Mouse (Mus musculus) brain, embryonic 14.5 days (tissue): Measurements from ENCODE around the gene Rbm20. TPM values are rescaled to one million over a fixed set of nuclear protein-coding genes. Genes with fewer than 3 reads are reported as not detected.

Experiments used
- DNase-seq: peaks from one replicate; pipeline ENCODE4 v3.0.0-alpha.2; 2011; ENCODE audit warnings: low read depth
- CTCF ChIP-seq: fragments of 200-500 bp; IDR thresholded peaks from 2 replicates; pipeline ENCODE4 v1.5.1; 2012; ENCODE audit warnings: inconsistent platforms, mild to moderate bottlenecking, moderate library complexity, borderline replicate concordance; ENCODE audit not compliant: insufficient read depth, insufficient read length; ENCODE audit errors: extremely low read depth
- POLR2A ChIP-seq: fragments of 200-500 bp; IDR thresholded peaks from 2 replicates; pipeline ENCODE4 v1.6.1; 2012; ENCODE audit warnings: mild to moderate bottlenecking, inconsistent platforms, borderline replicate concordance; ENCODE audit not compliant: poor library complexity, insufficient read depth, insufficient read length, severe bottlenecking; ENCODE audit errors: extremely low read depth
- polyA plus RNA-seq: library from polyadenylated mRNA; depleted of rRNA; stranded (reverse); fragments of >200 nt; gene quantifications from 2 replicates; pipeline ENCODE4 v1.2.3, GENCODE M21; 2012

The Rbm20 gene
- polyA plus RNA-seq, 1 experiment: 1.5 TPM

GRCm38 (mm10) chr19:53708401-53708800 is 31.3 kb downstream of the Rbm20 start:
- no peak for DNase-seq
- TF ChIP-seq POLR2A (no peak), CTCF (no peak)

DNA sequence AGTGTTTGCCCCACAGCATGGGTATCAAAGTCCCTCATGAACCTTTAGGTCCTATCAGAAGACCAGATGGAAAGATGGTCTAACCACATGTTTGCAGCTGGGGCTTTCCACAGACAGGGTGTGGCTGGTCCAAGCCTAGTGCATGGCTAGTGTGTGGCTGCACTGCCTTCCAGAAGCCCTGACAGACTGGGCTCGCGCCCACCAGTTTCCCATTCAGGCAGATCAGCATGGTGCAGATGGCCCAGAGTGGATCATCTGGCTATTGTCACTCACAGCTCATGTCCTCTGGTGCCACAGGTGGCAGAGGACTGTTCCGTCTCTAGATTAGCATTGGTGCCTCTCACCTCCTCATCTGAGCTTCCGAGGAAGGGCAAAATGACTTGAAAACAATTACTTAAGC is 33.8 kb downstream of the Rbm20 start:
- TF ChIP-seq POLR2A (no peak), CTCF (no peak)
- no peak for DNase-seq

- no peak for DNase-seq
- TF ChIP-seq POLR2A: no peak
- TF ChIP-seq CTCF: no peak
Observed at GRCm38 (mm10) chr19:53711261-53711890, 34.3 kb downstream of the Rbm20 start.

GRCm38 (mm10) chr19:53712297-53713025 is 35.4 kb downstream of the Rbm20 start:
- TF ChIP-seq CTCF: no peak
- no peak for TF ChIP-seq POLR2A
- no peak for DNase-seq

DNA sequence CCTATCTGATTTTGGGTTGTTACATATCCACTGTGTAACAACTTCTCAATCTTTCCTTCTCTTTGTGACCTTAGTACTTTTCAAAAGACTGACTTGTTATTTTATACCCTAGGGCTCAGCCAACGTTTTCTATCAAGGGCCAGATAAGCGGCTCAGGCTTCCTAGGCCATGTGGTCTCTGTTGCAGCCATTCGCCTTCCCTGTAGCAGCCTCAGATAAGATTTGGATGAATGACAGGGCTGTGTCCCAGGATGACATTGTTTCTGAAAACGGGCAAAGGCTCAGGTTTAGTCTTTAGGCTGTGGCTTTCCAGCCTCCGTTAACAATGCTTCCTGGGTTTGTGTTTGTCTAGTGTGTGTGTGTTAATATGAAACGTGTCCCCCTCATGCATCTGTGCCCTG is 36.3 kb downstream of the Rbm20 start:
- no peak for DNase-seq
- TF ChIP-seq POLR2A (no peak), CTCF (no peak)

GRCm38 (mm10) chr19:53716469-53716868 is 39.4 kb downstream of the Rbm20 start:
- no peak for DNase-seq
- TF ChIP-seq POLR2A (no peak), CTCF (no peak)

GRCm38 (mm10) chr19:53717364-53717763 is 40.3 kb downstream of the Rbm20 start:
- no peak for DNase-seq

GRCm38 (mm10) chr19:53722186-53722585 is 45.1 kb downstream of the Rbm20 start:
- TF ChIP-seq CTCF (no peak), POLR2A (no peak)
- DNase-seq: no peak

More at GRCm38 (mm10) chr19:53717364-53717763, 40.3 kb downstream of the Rbm20 start:
- no peak for TF ChIP-seq CTCF
- no peak for TF ChIP-seq POLR2A

GRCm38 (mm10) chr19:53724053-53724452 is 46.9 kb downstream of the Rbm20 start:
- TF ChIP-seq CTCF: no peak
- TF ChIP-seq POLR2A: no peak
- no peak for DNase-seq

GRCm38 (mm10) chr19:53726340-53726739 is 49.2 kb downstream of the Rbm20 start:
- no peak for DNase-seq
- no peak for TF ChIP-seq POLR2A
- no peak for TF ChIP-seq CTCF

GRCm38 (mm10) chr19:53726755-53727154 is 49.6 kb downstream of the Rbm20 start:
- no peak for DNase-seq
- TF ChIP-seq POLR2A (no peak), CTCF (no peak)

- TF ChIP-seq CTCF (no peak), POLR2A (no peak)
Observed at GRCm38 (mm10) chr19:53727277-53727676, 50.2 kb downstream of the Rbm20 start.

More at GRCm38 (mm10) chr19:53727277-53727676, 50.2 kb downstream of the Rbm20 start:
- DNase-seq: no peak
